Mouse (Mus musculus) heart, adult 11 months (tissue): Measurements from ENCODE around the gene Paqr9.

Experiments used
- DNase-seq: peaks from one replicate; pipeline ENCODE4 v3.0.0; 2022

Gene Paqr9

DNA sequence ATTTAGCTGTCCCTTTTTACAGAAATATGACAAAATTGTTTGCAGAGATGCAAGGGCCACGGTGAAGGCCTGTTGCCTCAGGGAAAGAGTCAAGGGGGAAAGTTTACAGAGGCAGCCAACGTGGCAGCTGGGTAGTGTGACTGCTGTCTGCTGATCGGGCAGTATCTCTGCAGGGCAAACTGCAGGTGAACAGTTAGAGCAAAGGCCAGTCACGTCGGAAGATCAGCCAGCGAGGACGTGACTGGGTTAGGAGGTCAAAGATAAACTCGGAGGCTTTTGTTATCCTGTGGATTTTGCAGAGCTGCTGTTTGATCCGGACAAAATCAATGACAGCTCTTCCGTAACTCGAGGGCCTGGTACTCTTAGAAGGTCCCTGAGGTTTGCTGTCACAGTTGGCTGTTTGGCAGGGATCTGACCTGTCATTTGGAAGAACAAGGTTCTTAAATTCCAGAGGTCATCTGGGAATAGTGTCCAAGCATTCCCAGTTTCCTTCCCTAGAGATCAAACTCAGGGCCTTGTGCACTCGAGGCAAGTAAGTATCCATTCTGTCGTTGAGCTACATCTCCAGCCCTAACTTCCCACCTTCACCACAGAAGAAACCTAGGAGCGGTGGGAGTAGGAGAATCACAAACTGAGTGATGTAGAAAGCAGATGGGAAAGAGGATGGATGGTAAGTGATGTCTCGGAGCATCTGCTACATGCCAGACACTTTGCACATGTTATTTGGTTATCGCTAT, 21.7 kb downstream of the Paqr9 start:
- no peak for DNase-seq

DNA sequence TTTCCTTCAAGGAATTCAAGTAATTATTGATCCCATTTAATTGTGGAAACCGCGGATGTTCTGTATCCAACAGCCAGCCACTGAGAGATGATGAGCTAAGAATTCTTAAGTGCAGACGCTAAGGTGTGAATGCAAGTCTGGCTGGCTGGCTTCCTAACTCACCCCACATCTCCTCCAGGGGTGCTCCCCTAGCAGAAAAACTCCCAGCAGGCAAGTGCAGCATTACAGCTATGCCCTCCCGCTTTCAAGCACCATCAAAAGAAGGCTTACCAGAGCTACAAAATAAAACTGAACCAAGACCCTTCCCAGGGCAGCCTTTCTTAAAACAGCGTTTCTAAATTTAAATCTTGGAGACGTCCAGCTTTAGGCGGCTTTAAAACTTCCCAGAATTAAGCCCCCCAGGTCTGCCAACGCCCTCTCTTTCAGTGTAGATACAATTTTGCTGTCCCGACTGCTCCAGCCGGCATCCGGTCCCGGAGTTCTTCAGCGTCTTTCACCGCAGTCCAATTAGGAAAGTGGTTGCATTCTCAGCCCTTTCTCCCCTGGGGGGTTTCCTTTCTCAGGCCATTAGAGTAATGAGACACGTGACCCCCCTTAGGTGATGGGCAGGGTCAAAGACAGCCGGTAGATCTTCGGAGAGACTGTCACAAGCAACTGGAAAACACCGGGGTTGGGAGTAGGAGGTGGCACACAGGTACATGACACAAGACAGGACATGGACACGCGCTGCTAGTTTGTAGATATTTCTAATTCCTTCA, 22.5 kb downstream of the Paqr9 start:
- DNase-seq = no peak

DNA sequence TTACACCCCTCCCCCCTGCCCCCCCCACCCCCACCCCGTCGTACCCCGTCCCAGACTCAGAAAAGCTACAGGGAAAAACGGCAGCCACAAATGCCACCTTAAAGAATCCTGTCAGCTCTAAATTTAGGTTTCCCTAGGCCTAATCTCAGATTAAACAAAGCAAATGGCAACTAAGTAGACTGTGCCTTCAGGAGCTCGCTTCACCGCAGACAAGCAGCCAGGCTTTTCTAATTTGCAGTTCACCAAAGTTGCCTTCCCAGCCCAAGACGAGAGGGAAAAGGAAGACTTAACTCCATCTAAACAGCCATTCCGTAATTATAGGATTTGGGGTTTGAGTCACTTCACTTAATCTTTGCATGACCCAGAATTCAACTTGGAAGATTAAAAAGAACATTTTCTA, 23.1 kb downstream of the Paqr9 start:
- DNase-seq = no peak

DNA sequence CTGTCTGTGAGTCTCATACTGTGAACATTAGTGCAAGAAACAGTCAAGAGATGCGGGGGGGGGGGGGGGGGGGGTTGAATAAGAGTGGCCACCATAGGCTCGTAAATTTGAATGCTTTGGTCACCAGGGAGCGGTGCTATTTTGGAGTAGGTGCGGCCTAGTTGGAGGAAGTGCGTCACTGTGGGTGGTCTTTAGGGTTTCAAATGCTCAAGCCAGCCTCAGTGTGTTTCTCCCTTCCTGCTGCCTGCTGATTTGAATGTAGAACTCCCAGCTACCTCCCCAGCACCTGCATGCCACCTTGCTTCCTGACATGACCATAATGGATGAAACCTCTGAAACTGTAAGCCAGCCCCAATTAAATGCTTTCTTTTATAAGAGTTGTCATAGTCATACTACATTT, 26.6 kb downstream of the Paqr9 start:
- DNase-seq = peak; percentile 61

DNA sequence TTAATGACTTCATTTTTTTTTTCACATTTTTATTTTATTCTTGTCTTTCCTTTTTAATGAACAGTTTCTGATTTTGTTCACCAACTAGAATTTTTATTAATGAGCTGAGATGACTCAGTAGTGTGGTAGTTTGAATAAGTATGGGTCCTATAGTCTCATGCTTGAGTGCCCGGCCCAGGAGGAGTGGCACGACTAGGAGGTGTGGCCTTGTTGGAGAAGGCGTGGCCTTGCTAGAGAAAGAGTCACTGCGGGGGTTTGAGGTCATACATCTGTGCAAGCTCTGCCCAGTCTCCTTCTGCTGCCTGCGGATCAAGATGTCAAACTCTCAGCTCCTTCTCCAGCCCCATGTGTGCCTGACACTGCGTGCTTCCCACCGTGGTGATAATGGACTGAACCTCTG, 28.6 kb downstream of the Paqr9 start:
- peak; percentile 70 for DNase-seq

DNA sequence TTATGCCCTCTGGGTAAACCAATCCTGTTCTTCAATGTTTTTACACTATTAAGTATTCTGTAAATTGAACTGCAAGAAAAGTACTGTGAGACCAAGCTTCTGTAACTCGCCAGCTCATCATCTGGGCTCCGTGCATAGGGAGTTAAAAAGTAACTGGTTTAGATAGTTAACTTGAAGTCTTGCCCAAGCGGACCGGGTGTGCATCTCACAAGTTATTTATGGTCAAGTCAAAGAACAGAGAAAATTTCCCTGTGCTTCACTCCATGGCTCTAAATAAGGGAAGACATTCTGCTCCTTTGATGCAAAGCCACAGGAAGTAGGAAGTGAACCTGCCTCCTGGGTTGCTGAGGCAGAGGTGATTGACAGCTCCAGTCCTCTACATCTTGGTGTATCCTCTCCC, 34.8 kb downstream of the Paqr9 start:
- DNase-seq = no peak

DNA sequence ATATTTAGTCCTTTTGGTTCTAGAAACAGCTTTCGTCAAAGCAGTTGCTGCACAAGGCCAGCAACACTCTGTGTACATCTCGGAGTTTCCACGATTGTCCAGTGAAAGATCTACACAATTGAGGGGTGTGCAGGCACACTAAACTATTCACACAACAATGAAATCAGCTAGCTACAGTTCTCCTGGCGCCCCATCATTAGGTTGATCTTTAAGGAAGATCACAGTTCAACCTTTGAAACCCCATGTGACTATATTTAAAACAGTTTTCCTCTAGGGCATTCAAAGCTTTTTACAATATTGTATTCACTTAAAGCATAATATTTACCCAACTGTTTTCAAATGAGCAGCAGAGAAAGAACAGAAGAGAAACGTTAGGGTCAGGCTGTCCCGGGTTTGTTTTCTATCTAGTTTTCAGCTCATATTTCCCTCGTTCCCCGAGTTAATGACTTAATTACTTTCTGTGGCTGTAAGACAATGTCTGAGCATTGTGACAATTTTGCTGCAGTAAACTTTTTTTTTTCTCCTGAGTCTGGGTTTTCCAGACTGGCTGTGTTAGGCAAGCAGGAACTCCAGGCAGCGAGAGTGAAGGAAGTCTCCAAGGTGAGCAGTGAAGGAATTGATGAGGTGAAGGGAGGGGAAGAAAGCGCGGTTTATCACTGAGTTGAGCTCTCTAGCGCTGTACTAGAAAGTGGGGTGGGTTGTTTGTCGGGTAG, 38.2 kb downstream of the Paqr9 start:
- peak; percentile 18 for DNase-seq

DNA sequence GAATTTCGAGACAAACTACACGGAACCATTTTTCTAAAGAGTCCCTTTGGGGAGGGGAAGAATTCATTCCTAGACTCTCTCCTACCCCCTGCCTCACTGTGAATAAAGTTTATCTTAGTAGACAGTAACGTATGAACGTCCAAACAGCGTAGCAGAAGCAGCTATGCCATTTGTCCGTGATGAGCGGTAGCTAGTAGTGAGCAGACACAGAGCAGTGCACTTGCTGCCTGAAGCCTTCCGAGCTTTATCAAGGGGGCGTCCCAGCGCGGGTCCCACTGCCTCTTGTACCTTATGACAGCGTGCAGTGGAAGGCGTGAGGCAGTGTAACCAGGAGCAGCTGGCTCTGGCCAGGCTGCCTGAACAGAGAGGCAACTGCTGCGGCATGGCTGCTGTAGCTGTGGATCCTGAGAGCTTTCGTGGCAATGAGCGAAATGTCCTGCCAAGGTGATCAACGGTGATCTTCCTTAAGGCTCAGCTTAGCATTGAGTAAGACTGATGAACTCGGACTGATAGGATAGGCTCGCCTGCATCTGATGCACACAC, 38.8 kb downstream of the Paqr9 start:
- DNase-seq = peak; percentile 78

DNA sequence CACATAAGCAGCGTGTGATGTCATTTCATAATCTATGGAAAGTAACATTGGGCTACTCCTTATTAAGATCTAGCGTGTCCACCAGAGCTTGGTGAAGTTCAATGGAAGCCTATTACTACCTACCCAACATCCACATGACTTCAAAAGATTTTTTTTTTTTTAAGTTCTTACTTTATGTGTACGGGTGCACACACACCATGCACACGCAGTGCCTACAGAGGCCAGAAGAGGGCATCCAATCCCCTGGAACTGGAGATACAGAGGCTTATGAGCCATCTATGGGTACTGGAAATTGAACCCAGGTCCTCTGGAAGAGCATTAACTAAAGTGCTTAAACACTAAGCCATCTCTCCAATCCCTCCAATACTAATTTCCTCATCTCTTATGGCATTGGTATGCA, 39.9 kb downstream of the Paqr9 start:
- peak; percentile 71 for DNase-seq

DNA sequence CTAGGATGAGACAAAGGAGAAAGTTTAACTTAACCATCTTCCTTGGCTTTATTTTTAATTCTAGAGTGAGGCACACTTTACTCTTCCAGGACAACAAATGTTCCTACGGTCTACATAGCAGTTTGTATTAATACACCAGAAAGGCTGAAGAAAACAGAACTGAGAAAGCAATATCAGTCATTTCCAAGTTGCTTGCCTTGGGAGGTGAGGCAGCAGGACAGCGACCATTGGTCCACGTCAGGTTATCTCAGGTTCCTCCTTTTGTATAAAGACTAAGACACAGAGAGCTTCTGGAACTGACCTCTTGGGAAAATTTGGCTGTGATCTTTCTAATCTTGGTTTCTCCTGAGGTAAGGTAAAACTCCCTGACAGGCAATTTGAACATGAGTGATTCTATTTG, 43.4 kb downstream of the Paqr9 start:
- peak; percentile 53 for DNase-seq

DNA sequence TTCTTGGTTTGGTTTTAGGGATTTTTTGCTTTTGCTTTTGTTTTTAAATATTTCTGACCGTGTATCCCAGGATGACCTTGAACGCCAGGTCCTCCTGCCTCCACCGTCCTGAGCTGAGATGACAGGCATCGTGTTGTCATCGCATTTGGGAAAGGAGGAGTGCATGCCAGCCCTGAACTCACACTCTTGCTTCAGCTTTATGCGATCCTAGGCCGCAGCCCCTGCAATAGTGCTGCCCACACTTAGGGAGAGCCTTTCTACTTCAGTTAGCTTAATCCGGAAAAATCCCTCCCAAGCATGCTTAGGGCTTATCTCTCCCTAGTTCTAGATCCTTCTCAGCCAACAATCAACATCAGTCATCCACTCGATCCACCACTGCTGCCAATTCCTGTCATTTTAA, 43.9 kb downstream of the Paqr9 start:
- DNase-seq = peak; percentile 83

DNA sequence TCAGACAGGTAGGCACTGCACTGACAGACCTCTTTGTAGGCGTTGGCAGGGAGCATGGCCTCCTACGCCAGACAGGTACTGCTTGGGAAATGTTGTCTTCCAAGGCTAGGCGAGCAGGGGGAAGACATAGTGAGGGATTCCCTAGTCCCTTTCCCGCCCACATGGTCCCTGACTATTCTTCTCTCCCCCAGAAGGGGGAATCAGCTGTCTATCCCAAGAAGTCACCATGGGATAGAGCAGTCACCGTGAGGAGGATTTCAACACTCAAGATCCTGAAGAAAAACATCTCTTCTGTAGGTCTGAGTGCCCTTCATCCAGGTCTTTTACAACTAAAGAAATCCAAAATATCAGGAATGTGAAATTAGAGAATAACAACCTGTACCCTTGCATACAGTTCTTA, 47.7 kb downstream of the Paqr9 start:
- peak; percentile 78 for DNase-seq

DNA sequence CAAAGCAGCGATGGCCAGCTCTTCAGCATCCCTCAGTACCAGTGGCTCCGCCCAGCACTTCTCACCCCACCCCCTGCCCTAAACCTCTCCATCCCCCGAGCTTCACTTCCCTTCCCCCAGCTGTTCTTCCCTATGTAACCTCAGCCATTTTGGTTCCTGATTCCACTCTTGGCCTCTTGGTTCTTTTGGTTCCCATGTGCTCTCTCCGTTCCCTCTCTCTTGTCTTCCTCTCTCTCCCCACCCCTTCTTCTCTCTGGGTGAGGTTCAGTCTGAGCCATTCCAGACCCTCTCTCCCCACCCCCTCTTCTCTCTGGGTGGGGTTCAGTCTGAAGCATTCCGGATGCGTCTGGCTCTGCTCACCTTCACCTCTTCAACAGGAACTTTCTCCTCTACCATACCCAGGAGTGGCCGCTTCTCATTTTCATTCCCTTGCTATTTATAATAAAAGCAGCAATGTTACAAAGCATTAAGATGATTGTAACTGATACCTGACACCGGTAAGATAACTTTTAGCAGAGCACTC, 52.9 kb downstream of the Paqr9 start:
- peak; percentile 58 for DNase-seq

DNA sequence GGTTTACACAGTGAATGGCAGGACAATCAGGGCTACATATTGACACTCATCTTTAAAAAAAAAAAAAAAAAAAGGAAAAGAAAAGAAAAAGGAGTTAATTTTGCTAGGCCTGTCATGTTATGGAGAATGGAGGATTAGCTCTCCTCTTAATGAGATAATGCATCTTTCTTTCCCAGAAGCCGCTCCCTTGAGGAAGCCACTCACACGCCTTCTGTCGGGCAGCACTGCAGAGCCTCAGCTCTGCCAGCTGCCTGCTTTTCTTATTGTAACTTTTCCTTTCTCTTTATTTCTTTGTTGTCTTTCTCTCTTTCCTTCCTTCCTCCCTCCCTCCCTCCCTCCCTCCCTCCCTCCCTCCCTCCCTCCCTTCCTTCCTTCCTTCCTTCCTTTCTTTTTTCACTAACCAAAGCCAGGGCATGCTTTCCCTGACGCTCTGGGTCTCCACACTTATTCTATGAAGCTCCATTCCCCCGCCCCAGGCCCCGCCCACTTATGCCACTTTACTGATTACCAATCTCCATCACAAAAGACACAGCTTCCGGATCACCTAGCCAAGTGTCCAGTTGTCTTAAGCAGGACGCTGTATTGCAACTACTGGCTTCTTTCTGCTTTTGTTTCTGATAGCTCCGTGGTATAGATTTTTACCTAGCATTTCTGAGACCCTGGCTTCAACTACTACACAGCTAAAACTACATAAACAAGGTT, 54.1 kb downstream of the Paqr9 start:
- peak; percentile 82 for DNase-seq

DNA sequence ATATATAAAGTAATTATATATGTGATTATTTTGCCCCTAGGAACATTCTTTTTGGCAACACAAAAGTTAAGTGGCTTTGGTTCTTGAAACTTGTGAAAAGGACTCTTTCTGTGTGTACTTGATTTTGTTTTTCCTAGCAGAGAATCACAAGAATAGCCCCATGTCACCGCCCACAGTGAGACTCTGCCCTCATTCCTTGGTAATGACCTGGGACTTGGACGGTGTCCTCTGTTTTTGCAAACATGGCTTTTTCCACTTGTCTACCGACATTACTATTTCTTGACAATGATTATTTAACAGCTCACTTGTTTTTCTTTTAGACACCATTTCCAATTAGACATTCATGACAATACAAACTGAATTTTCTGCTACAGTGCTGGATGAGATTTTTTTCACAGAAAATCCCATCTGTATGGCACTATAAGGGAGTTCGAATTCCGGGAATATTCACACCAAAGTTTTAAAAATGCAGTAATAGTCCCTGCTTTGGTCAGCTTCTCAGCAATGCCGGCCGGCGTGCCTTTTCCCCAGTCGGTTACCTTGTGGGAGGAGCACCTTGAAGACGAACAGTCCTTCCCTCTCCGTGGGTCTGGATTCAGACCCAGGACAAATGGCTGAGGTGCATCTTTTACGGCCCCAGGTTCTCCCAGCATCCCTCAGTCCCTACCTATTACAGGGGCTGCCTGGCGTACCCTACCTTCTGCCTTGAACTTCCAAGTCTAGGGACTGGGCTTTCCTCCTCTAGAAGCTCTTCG, 55.6 kb downstream of the Paqr9 start:
- DNase-seq = peak; percentile 94

DNA sequence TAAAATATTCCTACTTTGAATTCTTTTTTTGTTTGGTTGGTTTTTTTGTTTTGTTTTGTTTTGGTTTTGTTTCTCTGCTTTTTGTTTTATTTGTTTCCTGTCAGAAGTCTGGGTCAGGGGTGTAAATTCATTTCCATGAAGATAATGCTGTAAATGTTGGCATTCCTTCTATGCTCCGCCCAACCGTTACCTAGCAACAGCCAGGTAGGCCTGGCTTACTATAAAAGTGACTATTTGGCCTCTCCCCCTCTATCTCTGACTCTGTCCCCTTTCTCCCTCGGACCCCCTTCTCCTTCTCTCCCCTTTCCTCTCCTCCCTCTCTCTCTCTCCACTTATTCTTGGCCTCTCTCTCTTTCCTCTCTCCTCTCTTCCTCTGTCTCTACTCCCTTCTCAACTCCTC, 56.5 kb downstream of the Paqr9 start:
- peak; percentile 85 for DNase-seq
